Mouse (Mus musculus): ENCODE results near the gene Nppc.
A peak's percentile ranks its signal among the peaks of the same experiment; 100 is the strongest.

Gene Nppc

GRCm38 (mm10) chr1:86652675-86653074, 17.7 kb downstream of the Nppc start:
- DNase-seq (ENCODE audit: low spot score in 2 of 2): no peak

- peak; percentile 60 to 81 for DNase-seq (ENCODE audit: low spot score in 2 of 2)
Observed at GRCm38 (mm10) chr1:86650272-86650671, 20.1 kb downstream of the Nppc start.

GRCm38 (mm10) chr1:86647517-86647916, 22.9 kb downstream of the Nppc start:
- no peak for DNase-seq (ENCODE audit: low spot score in 2 of 2)

- DNase-seq (ENCODE audit: low spot score in 2 of 2): no peak
Observed at GRCm38 (mm10) chr1:86643101-86643809, 27.1 kb downstream of the Nppc start.

- DNase-seq (ENCODE audit: low spot score in 2 of 2): no peak
Observed at GRCm38 (mm10) chr1:86634751-86635359, 35.5 kb downstream of the Nppc start.

GRCm38 (mm10) chr1:86633840-86634750, 36.3 kb downstream of the Nppc start:
- DNase-seq (ENCODE audit: low spot score in 2 of 2): no peak

- no peak for DNase-seq (ENCODE audit: low spot score in 2 of 2)
Observed at GRCm38 (mm10) chr1:86633434-86633833, 36.9 kb downstream of the Nppc start.

- no peak for DNase-seq (ENCODE audit: low spot score in 2 of 2)
Observed at GRCm38 (mm10) chr1:86632732-86633380, 37.5 kb downstream of the Nppc start.

- no peak for DNase-seq (ENCODE audit: low spot score in 2 of 2)
Observed at GRCm38 (mm10) chr1:86630527-86630926, 39.8 kb downstream of the Nppc start.

GRCm38 (mm10) chr1:86629936-86630335, 40.4 kb downstream of the Nppc start:
- DNase-seq (ENCODE audit: low spot score in 2 of 2): no peak

GRCm38 (mm10) chr1:86628270-86628669, 42.1 kb downstream of the Nppc start:
- DNase-seq (ENCODE audit: low spot score in 2 of 2): no peak

- DNase-seq (ENCODE audit: low spot score in 2 of 2): no peak
Observed at GRCm38 (mm10) chr1:86623001-86624000, 47.1 kb downstream of the Nppc start.

GRCm38 (mm10) chr1:86622296-86622695, 48.1 kb downstream of the Nppc start:
- DNase-seq (ENCODE audit: low spot score in 2 of 2): no peak

GRCm38 (mm10) chr1:86618454-86619125, 51.8 kb downstream of the Nppc start:
- DNase-seq (ENCODE audit: low spot score in 2 of 2): peak; percentile 81 to 86
